Mouse (Mus musculus) kidney, embryonic 14.5 days (tissue): ENCODE data around the gene Shroom4. TPM values are rescaled to one million over a fixed set of nuclear protein-coding genes. Genes with fewer than 3 reads are reported as not detected.
A peak's percentile ranks its signal among the peaks of the same experiment; 100 is the strongest.
"Not testable (repeated sequence)": the region's sequence is repeated elsewhere in the genome, so short reads cannot be mapped to it uniquely, and the experiment has no call there.

Experiments
- ATAC-seq: fragments of 200-750 bp; cut with Nextera tagmentation; 2 replicates; pipeline ENCODE4 v1.8.0; 2017; ENCODE audit warnings: moderate number of reproducible peaks, mild to moderate bottlenecking, moderate TSS enrichment, moderate library complexity; ENCODE audit not compliant: low FRiP score, low TSS enrichment
- H3K27ac ChIP-seq: fragments of 300-500 bp; sonication (generic); 2 replicates; pipeline ENCODE4 v1.5.1; 2014; ENCODE audit warnings: low read depth, mild to moderate bottlenecking, low read length, moderate library complexity, mixed read lengths
- H3K27me3 ChIP-seq: fragments of 300-500 bp; sonication (generic); 2 replicates; pipeline ENCODE4 v1.6.1; 2014; ENCODE audit warnings: mild to moderate bottlenecking, low read length; ENCODE audit not compliant: control insufficient read depth, insufficient read depth
- H3K36me3 ChIP-seq: fragments of 300-500 bp; sonication (generic); 2 replicates; pipeline ENCODE4 v1.6.1; 2014; ENCODE audit warnings: low read length, mixed read lengths; ENCODE audit not compliant: control insufficient read depth, insufficient read depth
- H3K4me1 ChIP-seq: fragments of 300-500 bp; sonication (generic); 2 replicates; pipeline ENCODE4 v1.6.1; 2014; ENCODE audit warnings: low read length, mixed read lengths; ENCODE audit not compliant: control insufficient read depth, insufficient read depth
- H3K4me2 ChIP-seq: fragments of 300-500 bp; sonication (generic); replicated peaks from 2 replicates; pipeline ENCODE4 v1.6.1; 2014; ENCODE audit warnings: low read depth, mild to moderate bottlenecking, low read length
- H3K4me3 ChIP-seq: fragments of 300-500 bp; sonication (generic); 2 replicates; pipeline ENCODE4 v1.5.1; 2014; ENCODE audit warnings: mild to moderate bottlenecking, low read length
- H3K9ac ChIP-seq: fragments of 300-500 bp; sonication (generic); 2 replicates; pipeline ENCODE4 v1.6.1; 2014; ENCODE audit warnings: low read depth, mild to moderate bottlenecking, low read length, moderate library complexity
- H3K9me3 ChIP-seq: fragments of 300-500 bp; sonication (generic); 2 replicates; pipeline ENCODE4 v1.6.1; 2016; ENCODE audit warnings: low read length; ENCODE audit not compliant: control insufficient read depth
- WGBS: fragments of 180-500 bp; shearing (Covaris S2); extraction: QIAGEN DNeasy Blood & Tissue Kit; methylation state at CpG from one replicate; pipeline ENCODE4 v1.1.7; 2014; 5-methylcytosine and 5-hydroxymethylcytosine counted together
- polyA plus RNA-seq: library from polyadenylated mRNA; unstranded; fragments of >200 nt; fragmentation: Nextera tagmentation; extraction: Ambion mirVana; gene quantifications from 2 replicates; pipeline ENCODE4 v1.2.1, GENCODE M21; 2014

Gene Shroom4
- polyA plus RNA-seq, 1 experiment from 2014 or later, result 9.3 TPM

DNA sequence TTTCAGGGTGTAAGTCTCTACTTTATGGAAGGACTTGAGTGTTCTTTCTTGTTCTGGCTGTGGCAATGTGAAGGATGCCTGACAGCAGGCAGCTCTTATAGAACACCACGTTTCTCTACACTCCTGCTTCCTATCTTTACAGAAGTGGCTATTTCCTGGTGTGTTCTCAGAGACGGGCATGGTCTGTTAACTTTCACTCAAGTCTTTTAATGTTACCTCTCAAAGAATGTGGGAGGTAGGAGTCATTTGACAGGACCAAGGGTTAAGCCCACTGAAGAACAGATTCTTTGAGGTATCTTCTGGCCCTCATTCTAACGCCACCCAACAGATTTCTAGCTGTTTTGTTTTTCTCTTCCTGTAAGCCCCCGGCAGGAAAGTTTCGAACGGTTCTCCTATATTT, 9.5 kb downstream of the Shroom4 start:
- H3K4me1 ChIP-seq, result no peaks in the 10 kb centered on the region
- H3K4me2 ChIP-seq, result no peak overlapping the region
- H3K27me3 ChIP-seq, result no peaks in the 10 kb centered on the region
- H3K36me3 ChIP-seq, result no peaks in the 10 kb centered on the region
- 32% methylated on average over 6 of the region's 6 CpGs for WGBS
- ATAC-seq, result no peak
- no peaks in the 10 kb centered on the region for H3K9me3 ChIP-seq
- no peak overlapping the region for H3K4me3 ChIP-seq
- no peak overlapping the region for H3K9ac ChIP-seq
- no peak overlapping the region for H3K27ac ChIP-seq

DNA sequence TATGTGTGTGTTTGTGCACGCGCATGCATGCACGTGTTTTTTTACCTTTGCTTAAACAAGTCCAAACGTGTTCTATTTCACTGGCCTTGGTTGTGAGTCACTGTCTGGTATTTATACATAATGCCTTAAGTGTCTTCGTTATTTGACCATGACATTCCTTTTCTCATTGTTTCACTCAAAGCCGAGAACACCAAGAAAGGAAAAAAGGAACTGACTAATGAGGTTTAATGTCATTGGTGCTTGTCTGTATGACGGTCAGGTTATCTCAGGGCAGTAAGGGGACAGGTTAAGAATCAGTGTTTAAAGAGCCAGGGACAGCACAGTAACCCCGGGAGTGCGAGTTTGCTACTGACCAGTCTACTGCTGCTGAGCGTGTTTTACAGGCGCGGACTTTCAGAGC, 15.8 kb downstream of the Shroom4 start:
- ATAC-seq, result no peak
- Histone ChIP-seq H3K27ac (no peak overlapping the region), H3K4me3 (no peak overlapping the region), H3K9ac (no peak overlapping the region), H3K36me3 (no peaks in the 10 kb centered on the region), H3K27me3 (no peaks in the 10 kb centered on the region), H3K4me2 (no peak overlapping the region), H3K4me1 (no peaks in the 10 kb centered on the region), H3K9me3 (no peaks in the 10 kb centered on the region)
- WGBS, result 77% methylated on average over 12 of the region's 12 CpGs

DNA sequence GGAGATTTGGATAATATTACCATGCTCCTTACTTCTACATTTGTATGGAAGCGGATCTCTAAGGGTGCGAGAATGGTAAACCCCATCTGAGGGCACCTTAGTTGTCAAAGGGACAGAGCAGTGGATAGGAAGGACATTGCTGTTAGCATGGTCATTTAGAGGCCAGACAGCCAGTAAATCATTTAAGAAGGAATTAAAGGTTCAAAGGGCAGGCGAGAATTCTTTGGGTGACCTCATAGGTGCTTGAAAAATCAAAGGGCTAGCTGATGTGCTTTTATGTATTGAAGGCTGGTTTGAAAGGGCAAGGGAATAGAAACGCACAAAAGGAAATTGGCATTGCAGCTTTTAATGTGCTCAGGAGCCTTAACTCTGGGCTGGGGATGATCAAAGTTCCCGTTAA, 16.3 kb downstream of the Shroom4 start:
- WGBS, result 69% methylated on average over 5 of the region's 5 CpGs
- Histone ChIP-seq H3K9me3 (no peaks in the 10 kb centered on the region), H3K4me2 (no peak overlapping the region), H3K4me1 (no peaks in the 10 kb centered on the region), H3K4me3 (no peak overlapping the region), H3K36me3 (no peaks in the 10 kb centered on the region), H3K27ac (no peak overlapping the region), H3K27me3 (no peaks in the 10 kb centered on the region), H3K9ac (no peak overlapping the region)
- no peak for ATAC-seq

DNA sequence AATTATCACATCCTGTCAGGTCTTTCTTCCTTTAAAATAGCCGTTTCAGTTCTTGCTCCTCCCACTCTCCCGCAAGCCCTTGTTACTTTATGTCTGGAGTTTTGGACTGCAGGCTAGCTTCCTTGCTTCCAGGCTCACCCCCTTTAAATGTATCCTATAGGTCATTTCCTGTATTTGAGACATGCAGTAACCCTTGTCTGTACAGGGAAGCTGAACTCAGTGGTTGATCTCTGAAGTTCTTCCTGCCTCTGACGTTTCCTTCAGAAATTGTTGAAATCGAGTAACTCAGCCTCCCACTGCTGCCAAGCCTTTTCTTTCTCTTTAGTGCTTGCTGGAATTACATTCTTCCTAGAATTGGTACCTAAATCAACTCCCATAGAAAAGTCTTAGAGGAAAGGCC, 18.5 kb downstream of the Shroom4 start:
- H3K4me1 ChIP-seq, result no peaks in the 10 kb centered on the region
- no peak overlapping the region for H3K4me2 ChIP-seq
- H3K27me3 ChIP-seq, result no peaks in the 10 kb centered on the region
- no peak overlapping the region for H3K4me3 ChIP-seq
- H3K27ac ChIP-seq, result no peak overlapping the region
- H3K36me3 ChIP-seq, result no peaks in the 10 kb centered on the region
- no peak overlapping the region for H3K9ac ChIP-seq
- WGBS, result 34% methylated on average over 4 of the region's 4 CpGs
- ATAC-seq, result no peak
- no peaks in the 10 kb centered on the region for H3K9me3 ChIP-seq

DNA sequence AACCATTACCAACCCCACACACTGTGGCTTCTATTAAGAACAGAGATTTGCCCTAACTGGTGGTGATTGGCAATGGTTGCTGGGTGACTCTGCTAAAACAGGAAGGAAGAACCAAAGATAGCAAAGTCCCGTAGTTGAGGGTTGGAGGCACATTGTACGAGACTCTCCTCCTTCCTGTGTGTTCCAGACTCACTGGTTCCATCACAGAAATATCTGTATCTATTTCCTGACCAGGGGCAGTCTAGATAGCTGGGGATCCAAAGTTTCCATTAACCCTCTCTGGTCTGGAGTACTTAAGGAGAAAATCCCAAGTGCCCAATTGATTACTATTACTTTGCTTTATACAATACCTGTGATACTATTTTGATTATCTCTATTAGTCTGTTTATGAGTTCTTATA, 35.6 kb downstream of the Shroom4 start:
- ATAC-seq, result no peak

DNA sequence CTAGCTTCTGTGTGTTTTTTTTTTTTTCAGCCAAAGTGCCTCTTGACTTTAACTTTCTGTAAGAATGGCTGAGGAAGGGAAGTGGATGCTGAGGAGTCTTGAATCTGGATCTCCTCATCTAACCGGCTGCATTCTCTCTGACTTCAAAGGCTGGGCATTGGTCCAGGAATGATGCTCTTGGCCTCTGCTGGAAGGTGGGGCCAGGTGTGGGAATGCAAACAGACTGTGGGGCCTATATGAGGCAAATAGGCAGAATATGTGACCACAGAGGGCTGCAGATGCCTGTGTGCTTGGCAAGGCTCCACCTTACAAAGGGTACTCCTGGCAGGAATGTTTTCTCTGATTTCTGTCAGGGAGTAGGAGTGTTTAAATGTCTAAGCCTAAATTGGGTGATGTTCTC, 46.8 kb downstream of the Shroom4 start:
- Histone ChIP-seq H3K9ac (no peak overlapping the region), H3K36me3 (no peaks in the 10 kb centered on the region), H3K27ac (no peak overlapping the region), H3K4me3 (no peak overlapping the region), H3K27me3 (no peaks in the 10 kb centered on the region), H3K9me3 (no peaks in the 10 kb centered on the region), H3K4me2 (no peak overlapping the region), H3K4me1 (no peaks in the 10 kb centered on the region)
- ATAC-seq, result no peak
- 40% methylated on average over 1 of the region's 1 CpGs for WGBS

More for the DNA sequence above, 35.6 kb downstream of the Shroom4 start:
- H3K9ac ChIP-seq, result no peak overlapping the region
- H3K4me2 ChIP-seq, result no peak overlapping the region
- H3K27ac ChIP-seq, result no peak overlapping the region
- no peaks in the 10 kb centered on the region for H3K27me3 ChIP-seq
- H3K36me3 ChIP-seq, result no peaks in the 10 kb centered on the region
- 75% methylated on average over 2 of the region's 2 CpGs for WGBS
- no peak overlapping the region for H3K4me3 ChIP-seq
- H3K9me3 ChIP-seq, result no peaks in the 10 kb centered on the region
- no peaks in the 10 kb centered on the region for H3K4me1 ChIP-seq

DNA sequence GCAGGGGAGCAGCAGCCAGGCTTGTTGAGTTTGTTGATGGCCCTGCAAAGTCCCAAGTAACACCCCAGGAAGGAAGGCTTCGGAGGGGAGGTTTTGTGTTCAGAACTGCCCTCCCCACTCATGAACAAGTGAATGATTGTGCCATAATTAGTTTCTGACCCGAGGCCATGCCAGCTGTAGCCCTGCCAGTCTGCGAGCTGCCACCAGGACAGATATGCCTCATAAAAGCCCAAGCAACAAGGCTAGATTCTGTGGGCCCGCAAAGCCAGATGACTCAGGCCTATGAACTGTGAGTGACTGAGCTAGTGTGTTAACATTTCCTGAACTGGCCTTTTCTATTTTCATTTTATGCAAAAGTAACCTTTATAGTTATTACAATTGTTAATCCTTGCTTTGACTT, 48.3 kb downstream of the Shroom4 start:
- H3K27ac ChIP-seq, result no peak overlapping the region
- no peaks in the 10 kb centered on the region for H3K9me3 ChIP-seq
- no peak overlapping the region for H3K9ac ChIP-seq
- no peaks in the 10 kb centered on the region for H3K27me3 ChIP-seq
- ATAC-seq, result 0 out of 2 replicates have a peak, but pooled peaks have one; percentile 32
- WGBS, result 57% methylated on average over 4 of the region's 4 CpGs
- no peaks in the 10 kb centered on the region for H3K36me3 ChIP-seq
- no peak overlapping the region for H3K4me2 ChIP-seq
- H3K4me3 ChIP-seq, result no peak overlapping the region
- no peaks in the 10 kb centered on the region for H3K4me1 ChIP-seq

DNA sequence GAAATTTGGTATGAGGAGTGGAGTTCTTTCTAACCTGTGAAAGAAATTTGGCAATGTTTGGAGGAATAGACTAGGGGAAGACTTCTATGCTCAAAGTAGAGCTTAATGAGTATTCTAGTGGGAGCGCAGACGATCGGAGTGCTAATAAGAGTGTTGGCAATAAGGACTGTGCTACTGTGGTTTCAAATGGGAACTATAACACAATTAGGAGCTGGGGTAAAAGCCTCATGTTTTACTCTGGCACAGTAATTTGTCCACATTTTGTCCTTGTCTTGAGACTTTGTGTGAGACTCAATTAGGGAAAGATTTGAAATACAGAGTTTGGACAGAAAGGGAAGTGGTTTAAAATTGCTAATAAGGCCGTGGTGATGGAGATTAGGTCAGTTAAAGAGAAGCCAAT, 53.6 kb downstream of the Shroom4 start:
- ATAC-seq, result no peak
- 89% methylated on average over 4 of the region's 4 CpGs for WGBS

DNA sequence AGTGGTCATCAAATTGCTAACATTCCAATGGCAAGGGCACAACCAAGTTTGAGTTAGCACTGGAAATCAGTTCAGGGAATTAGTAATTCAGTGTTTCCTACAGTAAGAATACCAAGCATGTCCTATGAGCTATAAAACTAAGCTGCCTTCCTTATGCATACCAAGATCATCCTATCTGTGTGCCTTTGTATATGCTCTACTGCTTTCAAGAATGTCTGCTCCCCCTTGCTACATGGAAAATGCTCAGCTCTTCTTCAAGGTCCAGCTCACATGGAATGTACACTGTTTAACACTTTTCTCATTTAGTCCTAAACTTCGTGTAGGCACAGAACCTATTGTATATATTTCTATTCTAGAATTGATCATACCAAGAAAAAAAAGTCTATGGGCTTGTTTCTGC, 69.6 kb downstream of the Shroom4 start:
- H3K4me3 ChIP-seq, H3K27ac ChIP-seq, H3K9me3 ChIP-seq, H3K4me2 ChIP-seq, H3K36me3 ChIP-seq, ATAC-seq, H3K9ac ChIP-seq, H3K4me1 ChIP-seq, H3K27me3 ChIP-seq: not testable (repeated sequence)
- no CpG with 5 or more reads among the region's 1 CpGs for WGBS

More for the DNA sequence above, 53.6 kb downstream of the Shroom4 start:
- Histone ChIP-seq H3K27me3 (no peaks in the 10 kb centered on the region), H3K4me1 (no peaks in the 10 kb centered on the region), H3K9me3 (no peaks in the 10 kb centered on the region), H3K27ac (no peak overlapping the region), H3K9ac (no peak overlapping the region), H3K4me3 (no peak overlapping the region), H3K36me3 (no peaks in the 10 kb centered on the region), H3K4me2 (no peak overlapping the region)

DNA sequence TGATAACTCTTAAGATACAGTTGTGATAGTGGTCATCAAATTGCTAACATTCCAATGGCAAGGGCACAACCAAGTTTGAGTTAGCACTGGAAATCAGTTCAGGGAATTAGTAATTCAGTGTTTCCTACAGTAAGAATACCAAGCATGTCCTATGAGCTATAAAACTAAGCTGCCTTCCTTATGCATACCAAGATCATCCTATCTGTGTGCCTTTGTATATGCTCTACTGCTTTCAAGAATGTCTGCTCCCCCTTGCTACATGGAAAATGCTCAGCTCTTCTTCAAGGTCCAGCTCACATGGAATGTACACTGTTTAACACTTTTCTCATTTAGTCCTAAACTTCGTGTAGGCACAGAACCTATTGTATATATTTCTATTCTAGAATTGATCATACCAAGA, 72.9 kb downstream of the Shroom4 start:
- not testable (repeated sequence) for H3K27me3 ChIP-seq, H3K9ac ChIP-seq, ATAC-seq, H3K9me3 ChIP-seq, H3K36me3 ChIP-seq, H3K4me3 ChIP-seq, H3K4me1 ChIP-seq, H3K27ac ChIP-seq, H3K4me2 ChIP-seq
- WGBS, result no CpG with 5 or more reads among the region's 1 CpGs
